27 mouse cellular contexts compared by ENCODE assay signal in the genomic region with DNA sequence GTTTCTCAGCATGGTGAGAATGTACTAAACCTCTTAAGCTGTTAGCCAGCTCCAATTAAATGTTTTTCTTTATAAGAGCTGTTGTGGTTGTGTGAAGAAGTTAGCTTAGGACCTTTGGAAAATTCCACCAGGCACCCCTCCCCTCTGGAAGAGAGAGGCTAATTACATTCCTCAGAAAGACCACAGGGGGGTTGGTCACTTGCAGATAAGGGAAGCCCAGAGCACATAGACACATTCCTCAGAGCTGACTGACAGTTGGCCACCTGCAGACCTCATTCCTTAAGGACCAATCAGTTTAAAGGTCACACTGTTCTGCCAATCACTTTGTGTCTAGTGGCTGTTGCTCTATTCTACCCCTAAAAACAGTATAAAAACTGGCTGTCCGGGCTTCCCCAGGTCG.
"Had no signal": no experiment of that assay in that cellular context is flagged by ENCODE, and none has a peak within 500 bp of the region (broad histone marks: within the 10 kb centered on the region; RNA-seq: fewer than 3 reads in every experiment).

No protein-coding gene starts in this region.

- H3K27ac ChIP-seq: gastrocnemius, adult 2 months; heart, embryonic 10.5 days; hindbrain, embryonic 10.5 days; hindbrain, embryonic 12.5 days; hindbrain, embryonic 14.5 days; intestine, embryonic 15.5 days; kidney, postnatal 0 days; layer of hippocampus, adult 2 months; limb, embryonic 13.5 days; limb, embryonic 15.5 days; liver, embryonic 12.5 days; liver, embryonic 14.5 days had no signal

- ATAC-seq: hindbrain, embryonic 16.5 days; inflammation-experienced regulatory T-cells, adult 6 months; intestine, embryonic 15.5 days; intestine, postnatal 0 days; liver, embryonic 12.5 days had no signal

- H3K36me3 ChIP-seq: heart, embryonic 10.5 days; heart, embryonic 12.5 days; hindbrain, embryonic 10.5 days; hindbrain, embryonic 12.5 days; intestine, embryonic 15.5 days; limb, embryonic 13.5 days; limb, embryonic 15.5 days; liver, embryonic 12.5 days had no signal

- H3K9me3 ChIP-seq: heart, embryonic 10.5 days; hindbrain, embryonic 10.5 days; hindbrain, embryonic 12.5 days; intestine, embryonic 15.5 days; limb, embryonic 13.5 days; limb, embryonic 15.5 days; liver, embryonic 12.5 days had no signal

- H3K4me1 ChIP-seq: heart, embryonic 10.5 days; heart, embryonic 12.5 days; hindbrain, embryonic 10.5 days; hindbrain, embryonic 12.5 days; intestine, embryonic 15.5 days; limb, embryonic 13.5 days; limb, embryonic 15.5 days; liver, embryonic 12.5 days had no signal

- H3K4me3 ChIP-seq: gastrocnemius, adult 2 months; heart, embryonic 10.5 days; heart, embryonic 12.5 days; hindbrain, embryonic 10.5 days; hindbrain, embryonic 12.5 days; intestine, embryonic 15.5 days; layer of hippocampus, adult 2 months; limb, embryonic 13.5 days; limb, embryonic 15.5 days; liver, embryonic 12.5 days had no signal

- H3K27me3 ChIP-seq: heart, embryonic 12.5 days; hindbrain, embryonic 12.5 days; intestine, embryonic 15.5 days; limb, embryonic 13.5 days; limb, embryonic 15.5 days; liver, embryonic 12.5 days had no signal

- DNase-seq: gastrocnemius, adult 2 months; gastrocnemius, postnatal 10 days; gastrocnemius, postnatal 25 days; heart, adult 18-20 months; heart, postnatal 10 days; heart, postnatal 4 days; kidney, adult 18-20 months; kidney, adult 8-10 months; kidney, postnatal 14 days; kidney, postnatal 4 days; layer of hippocampus, postnatal 36 days; left cerebral cortex, postnatal 4 days had no signal

- H3K9ac ChIP-seq: heart, embryonic 12.5 days; hindbrain, embryonic 12.5 days; hindbrain, embryonic 14.5 days; intestine, embryonic 15.5 days; limb, embryonic 13.5 days; limb, embryonic 15.5 days; liver, embryonic 12.5 days; liver, embryonic 14.5 days had no signal

- H3K4me2 ChIP-seq: heart, embryonic 12.5 days; hindbrain, embryonic 12.5 days; hindbrain, embryonic 14.5 days; intestine, embryonic 15.5 days; limb, embryonic 13.5 days; limb, embryonic 15.5 days; liver, embryonic 12.5 days had no signal
